Mouse (Mus musculus): Measurements from ENCODE around the gene Cd44.

The Cd44 gene

DNA sequence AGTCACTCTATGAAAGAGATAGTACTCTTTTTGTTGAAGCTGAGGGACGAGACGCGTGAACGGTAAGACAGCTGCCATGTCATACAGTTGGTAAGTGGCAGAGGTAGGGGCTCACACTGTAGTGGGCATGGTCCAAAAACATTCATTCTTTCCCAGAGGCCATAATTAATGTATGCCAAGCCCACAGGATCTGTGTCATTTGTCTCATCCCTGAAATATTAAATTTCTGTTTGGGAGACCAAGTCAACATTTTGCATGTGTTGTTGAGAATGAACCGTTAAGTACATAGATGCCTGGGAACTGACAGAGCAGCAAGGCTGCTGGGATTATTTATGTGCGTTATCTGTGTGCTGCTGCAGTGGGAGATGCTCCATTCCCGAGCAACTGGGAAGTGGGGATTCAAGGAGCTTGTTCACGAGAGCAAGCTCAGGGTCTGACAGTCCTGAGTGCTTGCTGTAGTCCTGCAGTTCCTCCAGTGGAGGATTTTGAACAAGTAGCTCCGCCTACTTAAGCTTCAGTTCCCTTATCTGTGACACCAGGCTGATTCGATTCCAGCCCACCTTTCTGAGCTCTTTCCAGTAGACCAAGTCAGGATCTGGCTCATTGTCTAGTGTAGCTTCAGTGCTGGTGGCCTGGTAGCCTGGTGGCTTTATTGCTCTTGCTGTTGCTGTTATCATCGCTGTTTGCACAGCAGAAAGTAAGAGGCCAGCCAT is 12.5 kb upstream of the Cd44 start:
- no peak for DNase-seq (ENCODE audit: low spot score in 2 of 2)

DNA sequence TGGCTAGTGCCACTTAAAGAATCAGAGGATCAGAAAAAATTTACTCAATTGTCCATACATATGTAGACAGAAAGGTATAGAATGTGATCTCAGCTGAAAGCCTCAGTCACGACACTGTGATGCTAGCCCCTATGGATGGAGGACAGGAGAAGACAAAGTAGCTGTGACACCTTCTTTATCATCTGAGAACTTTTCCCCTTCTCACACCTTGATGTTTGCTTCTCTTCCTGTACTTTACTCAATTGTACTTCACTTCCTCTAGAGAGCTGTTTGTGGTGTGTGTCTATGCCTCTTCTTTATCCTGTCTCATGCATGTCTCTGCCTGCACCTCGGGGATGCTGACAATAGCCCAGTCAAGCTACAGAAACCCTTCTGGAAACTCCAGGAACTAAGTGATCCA is 11.5 kb upstream of the Cd44 start:
- DNase-seq (ENCODE audit: low spot score in 2 of 2): no peak

DNA sequence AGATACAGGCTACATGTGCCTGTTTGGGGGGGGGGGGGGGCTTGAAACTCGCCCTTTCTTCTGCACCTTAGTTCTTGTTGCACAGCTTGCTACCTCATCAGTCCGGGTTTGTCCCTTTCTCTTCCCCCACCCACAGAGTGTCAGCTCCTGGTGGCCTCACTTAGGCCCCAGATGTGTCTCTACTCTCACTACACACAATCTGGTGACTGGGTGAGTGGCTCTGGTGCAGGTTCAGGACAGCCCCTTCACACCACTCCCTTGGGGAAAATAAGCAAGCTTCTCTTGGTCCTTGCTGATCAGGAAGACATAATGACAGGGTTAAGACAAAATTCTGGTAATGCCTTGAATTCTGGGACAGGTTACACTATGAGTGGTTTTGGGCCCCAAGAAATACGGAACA is 11.0 kb upstream of the Cd44 start:
- no peak for DNase-seq (ENCODE audit: low spot score in 2 of 2)

DNA sequence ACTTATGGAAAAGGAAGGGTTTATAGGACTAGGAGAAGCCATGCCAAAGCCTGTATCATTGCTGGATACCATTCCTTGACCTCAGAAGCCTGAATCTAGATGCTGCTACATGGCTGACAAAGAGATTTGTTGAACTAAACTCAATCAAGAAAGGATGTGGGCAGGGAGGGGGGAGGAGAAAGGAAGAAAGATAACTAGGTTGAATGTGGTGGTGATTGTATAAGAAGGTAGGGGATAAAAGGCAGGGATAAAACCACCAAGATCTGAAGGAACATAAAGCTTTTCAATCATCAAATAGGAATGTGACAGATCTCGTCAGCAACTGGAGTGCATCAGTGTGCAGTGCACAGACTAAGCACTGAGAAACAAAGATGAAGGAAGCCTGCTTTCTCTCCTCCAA is 7.9 kb upstream of the Cd44 start:
- no peak for DNase-seq (ENCODE audit: low spot score in 2 of 2)

DNA sequence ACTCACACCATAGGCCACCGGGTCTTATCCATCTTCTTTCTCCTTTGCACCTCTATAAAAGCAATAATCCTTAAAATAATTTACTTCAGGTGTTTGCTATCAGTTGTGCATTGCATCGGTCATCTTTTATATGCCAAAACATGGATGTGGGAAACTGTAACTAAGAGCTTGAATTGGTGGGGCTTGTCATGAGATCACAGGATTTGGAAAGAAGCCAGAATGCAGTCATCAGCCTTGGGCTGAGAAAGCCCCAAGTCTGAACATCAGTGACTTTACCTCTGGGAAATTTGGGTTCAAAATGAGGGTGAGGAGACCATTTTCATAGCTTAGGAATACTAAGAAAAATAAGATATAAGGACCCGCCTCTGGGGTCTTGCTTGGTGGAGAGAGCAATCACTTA is 4.1 kb upstream of the Cd44 start:
- no peak for DNase-seq (ENCODE audit: low spot score in 2 of 2)

DNA sequence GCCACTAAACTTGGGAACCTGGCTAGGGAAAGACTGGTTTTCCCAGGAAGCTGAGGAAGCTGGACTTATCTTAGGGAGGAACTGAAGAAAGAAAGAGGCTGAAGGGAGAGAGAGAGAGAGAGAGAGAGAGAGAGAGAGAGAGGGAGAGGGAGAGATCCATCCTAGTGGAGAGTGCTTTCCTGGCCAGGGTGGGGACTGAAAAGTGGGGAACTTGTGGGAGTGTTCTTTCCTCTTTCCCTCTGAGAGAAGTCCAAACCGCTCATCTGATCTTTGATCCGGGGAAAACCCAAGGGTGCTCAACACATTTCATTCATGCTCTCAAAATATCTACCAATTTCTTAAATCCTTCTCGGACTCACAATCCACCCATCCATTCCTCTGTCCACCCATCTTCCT is 361 bp upstream of the Cd44 start:
- DNase-seq (ENCODE audit: low spot score in 2 of 2): no peak

DNA sequence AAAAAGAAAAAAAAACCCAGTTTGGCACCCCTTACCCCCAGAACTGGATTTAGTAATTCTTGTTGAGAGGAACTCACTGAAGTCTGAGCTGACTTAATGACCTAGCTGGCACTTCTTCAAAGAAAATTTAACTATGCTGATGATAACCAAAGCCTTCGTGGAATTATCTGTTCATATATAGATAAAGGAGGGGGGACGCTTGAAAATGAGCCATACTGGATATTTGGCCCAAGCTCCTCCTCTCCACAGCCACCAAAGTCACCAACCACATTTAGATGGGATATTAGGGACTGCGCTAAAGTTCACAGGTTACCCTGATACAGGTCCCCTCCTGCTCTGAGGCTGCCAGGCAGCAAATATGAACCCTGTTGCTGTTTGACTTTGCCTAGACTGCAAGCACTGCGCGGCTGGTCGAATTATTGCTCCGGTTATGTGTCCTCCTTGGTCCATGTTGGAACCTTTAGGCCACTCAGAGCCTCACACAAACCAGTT is 1.2 kb downstream of the Cd44 start:
- no peak for DNase-seq (ENCODE audit: low spot score in 2 of 2)

DNA sequence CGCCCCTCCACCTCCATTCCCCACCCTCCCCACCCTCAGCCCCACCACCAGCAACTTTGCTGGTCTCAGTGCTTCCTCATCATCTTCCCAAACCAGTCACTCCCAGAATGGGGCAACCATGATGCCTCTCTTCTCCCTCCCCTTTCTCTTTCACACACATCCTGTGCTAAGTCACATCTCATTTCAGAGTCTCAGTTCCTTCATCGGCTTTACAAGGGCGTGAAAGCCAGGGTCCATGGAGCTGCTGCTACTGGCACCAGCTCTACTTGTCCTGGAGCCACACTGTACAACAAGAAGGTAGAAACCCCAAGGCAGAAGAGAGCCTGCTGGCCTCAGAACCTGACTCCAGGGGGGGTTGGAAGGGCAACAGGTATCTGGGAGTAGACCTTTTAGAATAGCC is 2.2 kb downstream of the Cd44 start:
- no peak for DNase-seq (ENCODE audit: low spot score in 2 of 2)

DNA sequence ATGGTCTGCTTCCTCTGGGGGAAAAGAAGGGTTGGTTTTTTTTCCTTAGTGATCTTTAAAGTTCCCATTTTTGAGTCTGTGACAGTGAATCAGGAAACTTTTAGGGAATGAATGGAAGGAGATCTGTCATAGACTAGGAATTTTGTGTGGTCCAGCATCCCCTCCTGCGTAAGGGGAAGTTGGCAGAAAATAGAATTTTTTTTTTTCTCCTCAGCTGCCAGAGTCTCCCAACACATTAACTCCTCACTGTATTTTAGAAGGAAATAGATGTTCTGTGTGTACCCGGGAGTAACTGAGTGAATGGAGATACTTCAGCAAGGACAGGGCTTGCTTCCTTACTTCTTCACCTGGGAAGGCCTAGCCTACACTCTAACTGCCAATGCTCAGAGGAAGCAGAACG is 2.9 kb downstream of the Cd44 start:
- no peak for DNase-seq (ENCODE audit: low spot score in 2 of 2)

DNA sequence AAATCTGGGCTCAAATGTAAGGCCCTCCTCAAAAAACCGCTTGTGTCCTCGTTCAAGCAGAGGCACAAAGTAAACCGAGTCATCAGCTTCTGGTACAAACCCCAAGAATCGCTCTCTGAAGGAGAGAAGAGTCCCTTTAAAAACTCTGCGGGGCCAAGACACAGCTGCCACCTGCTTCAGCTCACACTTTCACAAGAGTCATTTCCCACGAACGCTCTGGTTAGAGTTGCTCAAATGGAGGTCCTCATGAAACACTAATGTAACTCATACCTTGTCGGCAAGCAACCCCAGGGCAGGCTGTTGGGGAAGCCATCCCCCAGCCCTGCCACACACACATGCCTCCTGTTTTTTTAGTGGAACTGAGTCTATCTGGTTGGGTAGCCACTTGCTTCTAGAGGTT is 5.3 kb downstream of the Cd44 start:
- DNase-seq (ENCODE audit: low spot score in 2 of 2): no peak

DNA sequence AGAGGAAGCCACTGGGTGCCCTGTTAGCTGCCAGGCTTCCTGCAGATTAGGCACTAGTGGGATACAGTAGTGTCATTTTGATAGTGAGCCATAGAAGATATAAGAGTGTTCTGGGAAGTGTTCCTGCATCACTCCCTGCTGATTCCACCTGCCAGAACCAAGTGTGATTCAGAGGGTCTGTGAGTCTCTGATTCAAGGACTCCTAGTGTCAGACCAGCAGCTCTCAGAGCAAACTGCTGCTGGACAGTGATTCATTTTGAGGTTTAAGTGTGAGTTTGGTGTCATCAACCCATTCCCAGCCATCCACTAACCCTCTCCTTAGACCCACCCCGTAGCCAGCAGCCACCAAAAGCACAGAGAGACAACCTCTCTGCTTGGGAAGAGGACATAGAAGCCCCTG is 6.3 kb downstream of the Cd44 start:
- DNase-seq (ENCODE audit: low spot score in 2 of 2): no peak

DNA sequence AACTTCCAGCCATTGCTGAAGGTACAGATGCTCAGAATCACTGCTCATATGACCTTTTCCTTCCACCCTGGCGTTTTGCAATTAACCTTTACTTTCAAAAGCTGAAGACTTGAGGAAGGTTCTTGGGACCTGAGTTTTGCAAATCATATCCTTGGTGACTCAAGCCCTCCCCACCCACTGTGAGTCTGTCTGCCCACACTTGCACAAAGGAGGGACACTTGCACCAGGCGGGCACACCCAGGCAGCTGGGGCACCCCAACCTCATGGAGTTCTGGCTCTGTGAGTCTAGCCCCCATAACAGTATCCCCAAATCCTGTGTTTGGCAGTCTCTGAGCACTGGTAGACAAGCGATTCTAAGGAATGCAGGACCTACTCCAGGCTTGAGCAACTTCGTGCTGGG is 6.7 kb downstream of the Cd44 start:
- DNase-seq (ENCODE audit: low spot score in 2 of 2): no peak

DNA sequence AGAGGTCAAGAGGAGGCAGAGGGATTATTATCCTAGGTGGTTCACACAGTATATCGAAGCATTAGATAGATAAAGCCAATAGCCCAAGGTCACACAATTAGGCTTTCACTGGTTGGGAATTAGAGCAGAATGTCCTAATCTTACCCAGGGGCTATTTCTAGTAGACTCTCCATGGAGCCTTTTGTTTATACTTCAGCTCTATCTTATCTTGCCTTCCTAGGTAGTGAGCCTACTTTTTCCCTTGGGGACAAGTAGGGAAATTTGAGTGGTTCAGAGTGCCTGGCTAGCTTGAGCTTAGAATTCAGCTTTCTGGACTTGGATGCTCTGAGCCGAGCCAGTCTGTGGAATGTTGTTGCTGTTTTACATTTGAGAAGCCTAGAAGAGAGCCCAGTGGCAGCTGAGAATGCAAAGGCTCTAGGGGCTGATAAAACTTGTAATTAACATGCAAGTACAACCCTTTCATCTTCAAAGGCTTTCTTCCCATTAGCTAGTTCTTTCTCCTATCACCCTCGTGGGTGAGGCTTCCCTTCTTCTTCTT is 12.7 kb downstream of the Cd44 start:
- no peak for DNase-seq (ENCODE audit: low spot score in 2 of 2)

DNA sequence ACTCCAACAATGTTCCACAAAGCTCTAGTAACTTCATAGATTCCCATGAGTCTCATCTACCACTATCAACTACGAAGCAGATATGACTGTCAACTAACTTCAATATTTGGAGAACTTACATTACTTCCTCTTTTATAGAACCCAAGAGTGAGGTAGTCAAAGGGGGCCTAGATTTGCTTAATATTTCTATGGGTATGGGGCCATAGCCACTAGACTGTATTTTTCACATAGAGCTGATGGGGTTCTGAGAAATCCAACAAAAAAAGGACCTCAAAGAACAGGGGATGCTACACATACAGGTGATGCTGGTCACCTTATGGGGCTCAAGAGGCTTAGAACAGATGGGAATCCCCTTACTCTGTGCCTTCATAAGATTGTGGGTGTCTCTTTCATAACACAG is 14.3 kb downstream of the Cd44 start:
- DNase-seq (ENCODE audit: low spot score in 2 of 2): no peak

DNA sequence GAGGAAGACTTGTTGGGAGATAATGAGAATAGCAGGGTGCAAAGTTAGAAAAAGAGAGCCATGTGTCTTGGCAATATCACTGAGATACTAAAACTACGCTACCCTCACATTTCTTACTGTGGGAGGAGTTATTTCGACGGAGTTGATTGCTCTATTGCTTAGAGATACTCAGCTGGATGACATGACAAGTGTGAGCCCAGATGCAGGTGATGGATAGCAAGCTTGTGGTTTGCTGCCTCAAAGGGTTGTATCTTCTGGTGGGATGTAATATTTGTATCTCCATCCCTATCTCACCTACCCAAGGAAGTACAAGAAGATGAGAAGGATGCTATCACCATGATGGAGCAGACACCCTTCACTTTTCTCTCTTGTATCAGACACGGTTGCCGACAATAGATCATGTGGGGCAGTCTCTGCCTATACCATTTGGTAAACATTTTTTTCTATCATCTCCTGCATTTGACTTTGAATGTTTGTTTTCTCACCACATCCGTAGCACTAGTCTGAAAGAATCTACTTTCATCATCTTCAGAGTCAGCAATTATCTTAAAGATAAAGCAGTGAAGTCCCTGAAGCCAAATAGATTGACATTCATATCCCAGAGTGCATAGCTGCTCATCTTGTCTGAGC is 15.0 kb downstream of the Cd44 start:
- no peak for DNase-seq (ENCODE audit: low spot score in 2 of 2)

DNA sequence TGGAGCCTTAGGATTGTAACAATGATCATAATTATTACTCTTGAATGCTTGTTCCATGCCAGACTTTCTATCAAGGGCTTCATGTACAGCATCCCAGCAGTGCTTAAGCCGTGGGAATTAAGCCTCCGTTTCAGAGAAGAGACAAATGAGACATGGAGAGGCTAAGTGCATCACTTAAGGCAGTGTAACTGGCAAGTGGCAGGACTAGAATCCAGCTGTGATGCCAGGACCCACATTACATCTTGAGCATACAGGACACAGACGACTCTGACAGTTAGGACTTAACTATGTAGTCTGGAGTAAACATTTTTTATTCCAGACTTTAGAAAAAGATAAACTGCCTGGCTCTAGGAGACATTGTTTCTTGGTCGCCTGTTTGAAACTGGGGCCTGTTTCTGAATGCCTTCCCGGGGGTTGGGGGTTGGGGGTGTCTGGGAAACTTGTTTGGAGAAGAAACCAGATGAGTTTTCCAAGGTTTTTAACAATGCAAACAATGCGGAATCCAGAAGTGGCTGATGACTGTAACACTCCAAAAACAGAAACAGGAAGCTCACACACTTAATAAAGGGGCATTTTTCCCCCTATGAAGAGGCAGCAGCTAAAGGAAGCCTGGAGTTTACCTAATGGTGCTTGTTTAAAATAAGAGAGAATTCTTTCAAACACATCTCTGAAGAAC is 18.7 kb downstream of the Cd44 start:
- no peak for DNase-seq (ENCODE audit: low spot score in 2 of 2)

DNA sequence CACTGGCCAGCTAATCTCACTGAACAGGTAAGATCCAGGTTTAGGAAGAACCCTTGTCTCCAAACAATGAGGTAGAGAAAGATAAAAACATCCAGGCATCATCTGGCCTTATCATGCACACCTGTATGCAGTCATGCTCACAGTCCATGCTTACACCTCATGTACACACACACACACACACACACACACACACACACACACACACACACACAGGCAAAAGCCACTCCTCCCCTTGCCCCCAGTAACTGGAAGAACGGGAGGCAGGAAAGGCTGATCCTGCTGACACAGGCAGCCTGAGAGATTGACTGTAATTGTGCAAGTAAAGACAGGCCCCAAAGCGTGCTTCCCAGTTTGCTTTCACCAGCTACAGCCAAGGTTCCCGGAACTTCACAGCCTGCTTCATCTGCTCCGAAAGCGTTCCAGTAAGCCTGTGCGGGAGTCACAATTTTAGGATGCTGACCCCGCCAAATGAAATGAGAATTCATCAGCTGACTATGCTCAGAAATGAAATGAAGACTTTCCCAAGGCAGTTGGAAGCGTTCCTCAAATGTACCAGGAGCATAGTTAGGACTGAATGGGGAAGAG is 19.4 kb downstream of the Cd44 start:
- no peak for DNase-seq (ENCODE audit: low spot score in 2 of 2)

DNA sequence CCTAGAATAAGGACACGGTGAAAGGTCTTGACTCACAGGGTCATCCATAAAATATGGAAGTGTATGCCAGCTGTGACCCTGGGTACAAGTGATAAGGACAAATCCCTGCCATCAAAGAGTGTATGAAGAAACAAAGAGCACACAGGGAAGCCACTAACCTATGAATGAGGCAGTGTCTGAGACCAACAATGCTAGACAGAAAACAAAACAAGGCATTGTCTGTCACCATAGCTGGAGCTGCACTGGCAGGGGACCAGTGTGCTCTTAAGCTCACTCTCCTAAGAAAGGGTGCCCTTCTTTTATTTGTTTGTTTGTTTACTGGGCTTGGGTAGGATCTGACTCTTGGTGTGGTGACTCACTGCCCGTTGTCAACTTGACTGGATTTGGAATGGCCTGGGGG is 23.0 kb downstream of the Cd44 start:
- no peak for DNase-seq (ENCODE audit: low spot score in 2 of 2)

DNA sequence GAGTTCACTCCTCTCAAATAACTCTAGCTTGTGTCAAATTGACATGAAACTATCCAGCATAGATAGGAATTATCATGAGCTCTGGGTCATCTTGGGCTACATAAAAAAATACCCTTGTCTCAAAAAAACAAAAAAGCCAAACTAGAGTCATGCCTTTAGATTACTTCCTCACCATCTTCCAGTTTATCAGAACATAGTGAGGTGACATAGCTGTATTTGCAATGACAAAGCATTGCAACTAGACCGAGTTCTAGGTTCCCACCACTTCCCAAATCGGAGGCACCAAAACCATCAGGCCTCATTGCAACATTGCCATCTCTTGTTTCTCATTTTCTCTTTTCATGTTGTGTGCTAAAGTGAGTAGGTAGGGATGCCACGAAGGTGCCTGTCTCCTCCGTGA is 24.0 kb downstream of the Cd44 start:
- DNase-seq (ENCODE audit: low spot score in 2 of 2): no peak

DNA sequence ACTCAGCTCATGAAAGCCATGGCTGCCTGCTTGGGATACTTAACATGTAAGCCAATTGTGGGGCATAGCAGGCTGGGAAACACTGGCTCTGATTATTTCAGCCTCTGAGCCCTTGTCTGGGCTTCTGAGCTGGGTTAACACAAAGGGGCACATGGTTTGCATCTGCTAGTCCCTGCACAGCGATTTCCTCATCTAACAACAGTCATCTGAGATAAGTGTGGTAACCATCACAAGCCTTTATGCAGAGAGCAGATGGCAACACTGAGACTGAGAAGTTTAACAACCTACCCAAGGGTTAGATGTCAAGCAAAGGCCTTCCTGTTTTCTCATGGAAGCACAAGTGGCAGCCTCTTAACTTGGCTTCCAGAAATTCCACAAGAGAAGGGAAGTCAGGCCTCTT is 25.3 kb downstream of the Cd44 start:
- DNase-seq (ENCODE audit: low spot score in 2 of 2): no peak

DNA sequence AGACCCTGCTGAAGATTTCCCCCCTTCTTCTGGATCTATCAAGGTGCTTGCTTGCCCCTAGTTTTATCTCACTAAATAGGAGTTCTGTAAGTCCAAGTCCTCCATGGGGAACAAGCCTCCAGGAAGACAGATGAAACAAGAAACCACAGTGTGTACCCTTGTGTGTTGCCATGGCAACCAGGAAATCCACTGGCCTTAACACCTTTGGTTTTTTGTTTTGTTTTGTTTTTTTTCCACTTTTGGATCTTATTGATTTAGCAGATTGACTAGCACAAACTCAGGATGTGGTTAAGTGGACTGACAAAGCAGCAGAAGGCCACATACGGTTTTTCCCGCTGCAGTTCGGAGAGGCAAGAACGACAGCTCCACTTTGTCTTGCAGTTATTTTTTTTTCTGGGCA is 27.6 kb downstream of the Cd44 start:
- no peak for DNase-seq (ENCODE audit: low spot score in 2 of 2)

DNA sequence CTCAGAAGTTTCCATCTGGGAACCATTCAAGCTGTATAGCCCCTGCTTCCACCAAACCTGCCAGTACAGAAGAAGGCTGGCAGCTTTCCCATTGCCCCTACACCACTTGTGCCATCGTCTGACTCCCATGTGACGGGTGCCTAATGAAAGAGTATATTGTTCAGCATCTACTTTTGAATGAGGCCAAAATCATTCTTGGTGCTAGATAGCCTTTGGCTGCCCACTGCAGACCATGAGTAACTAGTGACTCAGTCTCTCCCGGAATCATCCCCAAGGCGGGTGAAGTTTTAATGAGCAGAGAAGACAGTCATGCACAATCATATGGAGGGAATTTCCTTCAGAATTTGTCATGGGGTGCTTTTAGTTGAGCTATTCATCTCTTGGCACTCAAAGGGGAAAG is 28.3 kb downstream of the Cd44 start:
- DNase-seq (ENCODE audit: low spot score in 2 of 2): no peak

DNA sequence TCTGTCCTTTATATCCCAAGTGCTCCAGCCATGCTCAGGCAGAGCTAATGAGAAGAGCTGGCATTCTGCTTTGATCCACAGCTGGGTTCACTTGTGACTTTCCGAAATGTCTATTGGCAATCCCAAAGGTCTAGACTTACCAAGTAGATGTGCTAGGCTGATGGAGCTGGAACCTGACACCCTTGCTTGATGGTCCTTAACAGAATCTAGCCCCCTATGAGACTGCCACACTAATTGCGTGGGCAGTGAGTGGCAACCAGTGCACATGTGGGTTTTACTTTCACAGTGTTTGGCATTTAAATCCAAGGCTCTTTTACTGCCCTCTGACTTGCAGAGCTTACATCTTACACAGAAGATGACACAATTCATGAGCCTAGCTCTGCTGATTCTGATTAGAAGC is 29.0 kb downstream of the Cd44 start:
- no peak for DNase-seq (ENCODE audit: low spot score in 2 of 2)
